Mouse (Mus musculus) CH12.LX (cell line): ENCODE data around the gene Trhde.

Source experiments
- BHLHE40 ChIP-seq: IDR thresholded peaks from 2 replicates; pipeline ENCODE4 v1.6.1; 2011; ENCODE audit warnings: mild to moderate bottlenecking, low read depth, low read length, improper control_type of control experiment
- CTCF ChIP-seq, 2 experiments: IDR thresholded peaks in 1 of 2; conservative IDR thresholded peaks in 1 of 2; 2 replicates each; pipeline ENCODE4 v1.5.1; 2011 to 2012; ENCODE audit warnings: low read depth in 2 of 2, low read length in 2 of 2, improper control_type of control experiment in 1 of 2, inconsistent platforms in 1 of 2, mild to moderate bottlenecking in 1 of 2, moderate library complexity in 1 of 2
- GABPA ChIP-seq: IDR thresholded peaks from 2 replicates; pipeline ENCODE4 v1.6.1; 2012; ENCODE audit warnings: low read depth, low read length, improper control_type of control experiment, inconsistent platforms; ENCODE audit not compliant: insufficient replicate concordance
- MEF2A ChIP-seq: IDR thresholded peaks from 2 replicates; pipeline ENCODE4 v1.6.1; 2014; ENCODE audit warnings: low read depth, mild to moderate bottlenecking, inconsistent platforms, low read length, improper control_type of control experiment, borderline replicate concordance
- NRF1 ChIP-seq: IDR thresholded peaks from 2 replicates; pipeline ENCODE4 v1.6.1; 2014; ENCODE audit warnings: low read depth, mild to moderate bottlenecking, inconsistent platforms, low read length, improper control_type of control experiment, moderate library complexity
- POLR2A ChIP-seq: IDR thresholded peaks from 2 replicates; pipeline ENCODE4 v1.6.1; 2011; ENCODE audit warnings: low read depth, mild to moderate bottlenecking, improper control_type of control experiment, low read length
- POLR2AphosphoS2 ChIP-seq: IDR thresholded peaks from 2 replicates; pipeline ENCODE4 v1.6.1; 2011; ENCODE audit warnings: low read depth, low read length, improper control_type of control experiment
- UBTF ChIP-seq: IDR thresholded peaks from 2 replicates; pipeline ENCODE4 v1.6.1; 2012; ENCODE audit warnings: low read depth, mild to moderate bottlenecking, inconsistent platforms, low read length, improper control_type of control experiment, moderate library complexity
- ZNF384 ChIP-seq: IDR thresholded peaks from 2 replicates; pipeline ENCODE4 v1.6.1; 2012; ENCODE audit warnings: low read depth, low read length, improper control_type of control experiment, inconsistent platforms

DNA sequence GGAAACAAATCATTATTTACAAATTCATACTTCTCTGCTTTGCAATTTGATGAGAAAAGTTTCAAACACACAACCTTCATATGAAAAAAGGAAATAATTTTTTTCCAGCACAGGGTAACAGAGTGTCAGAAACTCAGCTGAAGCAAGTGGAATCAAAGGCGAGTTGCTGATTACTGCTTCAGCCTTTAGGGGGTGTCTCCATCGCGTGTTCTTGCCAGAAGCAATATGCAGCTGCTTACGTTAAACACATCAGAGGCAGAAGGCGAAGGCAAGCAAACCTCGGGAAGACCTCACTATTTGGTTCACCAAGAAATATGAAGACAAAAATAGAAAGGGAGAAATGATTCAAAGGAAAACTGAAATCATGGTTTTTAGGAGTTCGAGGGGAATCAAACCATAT, 29.2 kb upstream of the Trhde start:
- peak in 1 of 2 experiments; percentile 25; a peak in 1 of 4 replicates for TF ChIP-seq CTCF (conservative IDR thresholded peaks at IDR 0.05 in 1 of 2, IDR thresholded peaks at IDR 0.05 in 1 of 2; ENCODE audit: low read depth in 2 of 2, low read length in 2 of 2)
- TF ChIP-seq POLR2A, result no peak
- no peak for TF ChIP-seq ZNF384
- TF ChIP-seq BHLHE40, result no peak
- TF ChIP-seq UBTF, result no peak
- TF ChIP-seq MEF2A, result no peak
- TF ChIP-seq GABPA, result no peak
- TF ChIP-seq NRF1, result no peak
- no peak for TF ChIP-seq POLR2AphosphoS2
